Mouse (Mus musculus): ENCODE results near the gene Rnh1. TPM values are rescaled to one million over a fixed set of nuclear protein-coding genes. Genes with fewer than 3 reads are reported as not detected.

The Rnh1 gene
- polyA plus RNA-seq, 1 experiment, result 251 TPM

- H3K79me2 ChIP-seq (ENCODE audit: control insufficient read depth, insufficient read depth), result no peaks in the 10 kb centered on the region
- TF ChIP-seq CEBPB (IDR thresholded peaks at IDR 0.05; ENCODE audit: low read depth), result no peak
- TF ChIP-seq CTCF (IDR thresholded peaks at IDR 0.05; ENCODE audit: control insufficient read depth, insufficient read depth, insufficient read length), result no peak
- no peak for TF ChIP-seq MYOG (IDR thresholded peaks at IDR 0.05; ENCODE audit: control insufficient read depth, extremely low read depth, insufficient read length)
- no peak for TF ChIP-seq FOSL1 (IDR thresholded peaks at IDR 0.05; ENCODE audit: insufficient read depth, low read length, poor library complexity, severe bottlenecking)
- TF ChIP-seq MAX (IDR thresholded peaks at IDR 0.05), result no peak
- TF ChIP-seq MYOD1 (IDR thresholded peaks at IDR 0.05; ENCODE audit: control insufficient read depth, insufficient read length, low read depth), result no peak
- no peak for TF ChIP-seq USF1 (IDR thresholded peaks at IDR 0.05; ENCODE audit: low read depth)
- no peaks in the 10 kb centered on the region for H3K27me3 ChIP-seq (ENCODE audit: control insufficient read depth, insufficient read depth, insufficient read length)
- no peaks in the 10 kb centered on the region for H3K79me3 ChIP-seq (ENCODE audit: low read depth)
- H3ac ChIP-seq (ENCODE audit: control insufficient read depth, insufficient read length, low read depth), result no peak overlapping the region
- H3K4me3 ChIP-seq (ENCODE audit: insufficient read depth, poor library complexity, severe bottlenecking), result no peak overlapping the region
- peaks cover 5% of the 10 kb centered on the region for H3K36me3 ChIP-seq (ENCODE audit: control insufficient read depth, insufficient read depth)
Observed at GRCm38 (mm10) chr7:141148639-141149038, 24.0 kb downstream of the Rnh1 start.

- no peaks in the 10 kb centered on the region for H3K79me2 ChIP-seq (ENCODE audit: control insufficient read depth, insufficient read depth)
- no peak overlapping the region for H3ac ChIP-seq (ENCODE audit: control insufficient read depth, insufficient read length, low read depth)
- H3K4me3 ChIP-seq (ENCODE audit: insufficient read depth, poor library complexity, severe bottlenecking), result no peak overlapping the region
- H3K79me3 ChIP-seq (ENCODE audit: low read depth), result no peaks in the 10 kb centered on the region
- TF ChIP-seq CEBPB (IDR thresholded peaks at IDR 0.05; ENCODE audit: low read depth), result no peak
- TF ChIP-seq MAX (IDR thresholded peaks at IDR 0.05), result no peak
- no peak for TF ChIP-seq CTCF (IDR thresholded peaks at IDR 0.05; ENCODE audit: control insufficient read depth, insufficient read depth, insufficient read length)
- TF ChIP-seq MYOD1 (IDR thresholded peaks at IDR 0.05; ENCODE audit: control insufficient read depth, insufficient read length, low read depth), result no peak
- no peak for TF ChIP-seq MYOG (IDR thresholded peaks at IDR 0.05; ENCODE audit: control insufficient read depth, extremely low read depth, insufficient read length)
- TF ChIP-seq USF1 (IDR thresholded peaks at IDR 0.05; ENCODE audit: low read depth), result no peak
- no peak for TF ChIP-seq FOSL1 (IDR thresholded peaks at IDR 0.05; ENCODE audit: insufficient read depth, low read length, poor library complexity, severe bottlenecking)
- H3K27me3 ChIP-seq (ENCODE audit: control insufficient read depth, insufficient read depth, insufficient read length), result no peaks in the 10 kb centered on the region
- H3K36me3 ChIP-seq (ENCODE audit: control insufficient read depth, insufficient read depth), result peaks cover 5% of the 10 kb centered on the region
Observed at GRCm38 (mm10) chr7:141147044-141147443, 25.6 kb downstream of the Rnh1 start.

DNA sequence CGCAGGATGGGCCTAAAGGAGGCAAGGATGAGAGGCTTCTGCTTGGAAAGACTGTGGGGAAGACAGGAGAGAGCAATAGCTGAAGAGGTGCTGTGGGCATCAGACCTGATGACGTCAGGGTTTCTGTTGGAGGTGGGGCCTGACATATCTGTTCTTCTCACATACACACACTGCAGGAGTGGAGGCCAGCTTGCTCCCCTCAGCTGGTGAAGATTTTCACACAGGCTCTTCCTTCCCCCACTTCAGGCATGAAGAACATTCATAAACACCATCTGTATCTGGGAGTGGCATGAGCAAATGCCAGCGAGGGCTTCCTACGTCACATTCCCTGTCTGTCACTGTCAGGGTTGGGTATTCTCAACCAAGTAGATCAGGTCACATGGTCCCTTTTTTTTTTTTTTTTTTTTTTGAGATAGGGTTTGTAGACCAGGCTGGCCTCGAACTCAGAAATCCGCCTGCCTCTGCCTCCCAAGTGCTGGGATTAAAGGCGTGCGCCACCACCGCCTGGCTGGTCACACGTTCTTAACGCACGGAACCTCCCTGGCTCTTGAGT, 26.5 kb downstream of the Rnh1 start:
- TF ChIP-seq USF1 (IDR thresholded peaks at IDR 0.05; ENCODE audit: low read depth) (no peak), MYOG (IDR thresholded peaks at IDR 0.05; ENCODE audit: control insufficient read depth, extremely low read depth, insufficient read length) (no peak), MYOD1 (IDR thresholded peaks at IDR 0.05; ENCODE audit: control insufficient read depth, insufficient read length, low read depth) (no peak), MAX (IDR thresholded peaks at IDR 0.05) (no peak), FOSL1 (IDR thresholded peaks at IDR 0.05; ENCODE audit: insufficient read depth, low read length, poor library complexity, severe bottlenecking) (no peak), CEBPB (IDR thresholded peaks at IDR 0.05; ENCODE audit: low read depth) (no peak), CTCF (IDR thresholded peaks at IDR 0.05; ENCODE audit: control insufficient read depth, insufficient read depth, insufficient read length) (no peak)
- Histone ChIP-seq H3K4me3 (ENCODE audit: insufficient read depth, poor library complexity, severe bottlenecking) (no peak overlapping the region), H3K36me3 (ENCODE audit: control insufficient read depth, insufficient read depth) (peaks cover 5% of the 10 kb centered on the region), H3ac (ENCODE audit: control insufficient read depth, insufficient read length, low read depth) (no peak overlapping the region), H3K27me3 (ENCODE audit: control insufficient read depth, insufficient read depth, insufficient read length) (no peaks in the 10 kb centered on the region), H3K79me3 (ENCODE audit: low read depth) (no peaks in the 10 kb centered on the region), H3K79me2 (ENCODE audit: control insufficient read depth, insufficient read depth) (no peaks in the 10 kb centered on the region)

GRCm38 (mm10) chr7:141145403-141145802, 27.3 kb downstream of the Rnh1 start:
- Histone ChIP-seq H3K27me3 (ENCODE audit: control insufficient read depth, insufficient read depth, insufficient read length) (no peaks in the 10 kb centered on the region), H3K4me3 (ENCODE audit: insufficient read depth, poor library complexity, severe bottlenecking) (no peak overlapping the region), H3K79me3 (ENCODE audit: low read depth) (no peaks in the 10 kb centered on the region), H3K79me2 (ENCODE audit: control insufficient read depth, insufficient read depth) (no peaks in the 10 kb centered on the region), H3K36me3 (ENCODE audit: control insufficient read depth, insufficient read depth) (peaks cover 5% of the 10 kb centered on the region), H3ac (ENCODE audit: control insufficient read depth, insufficient read length, low read depth) (no peak overlapping the region)
- TF ChIP-seq CEBPB (IDR thresholded peaks at IDR 0.05; ENCODE audit: low read depth) (no peak), FOSL1 (IDR thresholded peaks at IDR 0.05; ENCODE audit: insufficient read depth, low read length, poor library complexity, severe bottlenecking) (no peak), MYOD1 (IDR thresholded peaks at IDR 0.05; ENCODE audit: control insufficient read depth, insufficient read length, low read depth) (no peak), MAX (IDR thresholded peaks at IDR 0.05) (no peak), CTCF (IDR thresholded peaks at IDR 0.05; ENCODE audit: control insufficient read depth, insufficient read depth, insufficient read length) (no peak), USF1 (IDR thresholded peaks at IDR 0.05; ENCODE audit: low read depth) (no peak), MYOG (IDR thresholded peaks at IDR 0.05; ENCODE audit: control insufficient read depth, extremely low read depth, insufficient read length) (no peak)

- no peaks in the 10 kb centered on the region for H3K27me3 ChIP-seq (ENCODE audit: control insufficient read depth, insufficient read depth, insufficient read length)
- TF ChIP-seq MAX (IDR thresholded peaks at IDR 0.05) (no peak), USF1 (IDR thresholded peaks at IDR 0.05; ENCODE audit: low read depth) (no peak), CEBPB (IDR thresholded peaks at IDR 0.05; ENCODE audit: low read depth) (no peak), FOSL1 (IDR thresholded peaks at IDR 0.05; ENCODE audit: insufficient read depth, low read length, poor library complexity, severe bottlenecking) (no peak), MYOD1 (IDR thresholded peaks at IDR 0.05; ENCODE audit: control insufficient read depth, insufficient read length, low read depth) (no peak), CTCF (IDR thresholded peaks at IDR 0.05; ENCODE audit: control insufficient read depth, insufficient read depth, insufficient read length) (no peak), MYOG (IDR thresholded peaks at IDR 0.05; ENCODE audit: control insufficient read depth, extremely low read depth, insufficient read length) (no peak)
- H3K79me3 ChIP-seq (ENCODE audit: low read depth), result no peaks in the 10 kb centered on the region
- no peaks in the 10 kb centered on the region for H3K79me2 ChIP-seq (ENCODE audit: control insufficient read depth, insufficient read depth)
- H3K4me3 ChIP-seq (ENCODE audit: insufficient read depth, poor library complexity, severe bottlenecking), result no peak overlapping the region
- peaks cover 5% of the 10 kb centered on the region for H3K36me3 ChIP-seq (ENCODE audit: control insufficient read depth, insufficient read depth)
- H3ac ChIP-seq (ENCODE audit: control insufficient read depth, insufficient read length, low read depth), result no peak overlapping the region
Observed at GRCm38 (mm10) chr7:141144650-141145049, 28.0 kb downstream of the Rnh1 start.

Measured in C2C12 (cell line).